Mouse (Mus musculus) midbrain, postnatal 0 days (tissue): ENCODE results near the gene Acer3. TPM values are rescaled to one million over a fixed set of nuclear protein-coding genes. Genes with fewer than 3 reads are reported as not detected.

Source experiments
- ATAC-seq: fragments of 200-750 bp; cut with Nextera tagmentation; 2 replicates; pipeline ENCODE4 v1.8.0; 2017; ENCODE audit warnings: moderate number of reproducible peaks, mild to moderate bottlenecking, moderate TSS enrichment, moderate library complexity; ENCODE audit not compliant: low FRiP score
- DNase-seq: peaks from one replicate; pipeline ENCODE4 v3.0.0-alpha.2; 2015; ENCODE audit warnings: low spot score
- H3K27ac ChIP-seq: fragments of 300-500 bp; sonication (generic); 2 replicates; pipeline ENCODE4 v1.5.1; 2014; ENCODE audit warnings: low read depth, mild to moderate bottlenecking, low read length, mixed read lengths
- H3K27me3 ChIP-seq: fragments of 300-500 bp; sonication (generic); 2 replicates; pipeline ENCODE4 v1.6.1; 2014; ENCODE audit warnings: low read length, control low read depth, mixed read lengths; ENCODE audit not compliant: insufficient read depth
- H3K36me3 ChIP-seq: fragments of 300-500 bp; sonication (generic); 2 replicates; pipeline ENCODE4 v1.6.1; 2014; ENCODE audit warnings: low read length, control low read depth, mixed read lengths; ENCODE audit not compliant: insufficient read depth
- H3K4me1 ChIP-seq: fragments of 300-500 bp; sonication (generic); 2 replicates; pipeline ENCODE4 v1.6.1; 2014; ENCODE audit warnings: mild to moderate bottlenecking, control low read depth, antibody characterized with exemption, low read length, mixed read lengths; ENCODE audit not compliant: insufficient read depth
- H3K4me2 ChIP-seq: fragments of 300-500 bp; sonication (generic); 2 replicates; pipeline ENCODE4 v1.6.1; 2014; ENCODE audit warnings: low read depth, mild to moderate bottlenecking, low read length, mixed read lengths; ENCODE audit not compliant: poor library complexity, severe bottlenecking
- H3K4me3 ChIP-seq: fragments of 300-500 bp; sonication (generic); 2 replicates; pipeline ENCODE4 v1.5.1; 2014; ENCODE audit warnings: low read depth, mild to moderate bottlenecking, low read length, moderate library complexity
- H3K9ac ChIP-seq: fragments of 300-500 bp; sonication (generic); replicated peaks from 2 replicates; pipeline ENCODE4 v1.6.1; 2014; ENCODE audit warnings: mild to moderate bottlenecking, low read length, moderate library complexity, mixed read lengths; ENCODE audit not compliant: poor library complexity, severe bottlenecking
- H3K9me3 ChIP-seq: fragments of 300-500 bp; sonication (generic); 2 replicates; pipeline ENCODE4 v1.6.1; 2016; ENCODE audit warnings: low read length, control low read depth
- CTCF ChIP-seq: IDR thresholded peaks from 2 replicates; pipeline ENCODE4 v1.5.1; 2016; ENCODE audit warnings: antibody characterized with exemption, mild to moderate bottlenecking
- WGBS: fragments of 180-500 bp; shearing (Covaris S2); extraction: QIAGEN DNeasy Blood & Tissue Kit; methylation state at CpG from one replicate; pipeline ENCODE4 v1.1.7; 2014; 5-methylcytosine and 5-hydroxymethylcytosine counted together
- polyA plus RNA-seq: library from polyadenylated mRNA; unstranded; fragments of >200 nt; fragmentation: Nextera tagmentation; extraction: Ambion mirVana; gene quantifications from 2 replicates; pipeline ENCODE4 v1.2.1, GENCODE M21; 2015
- total RNA-seq: library from RNA; depleted of rRNA; stranded (reverse); fragments of >200 nt; gene quantifications from 2 replicates; pipeline ENCODE4 v1.2.3, GENCODE M21; 2014

Acer3 gene
- total and polyA plus RNA-seq, 2 experiments from 2014 or later, result 12.0 to 19.8 TPM

- Histone ChIP-seq H3K27me3 (no peaks in the 10 kb centered on the region), H3K27ac (no peak overlapping the region), H3K9ac (no peak overlapping the region), H3K9me3 (no peaks in the 10 kb centered on the region), H3K36me3 (no peaks in the 10 kb centered on the region), H3K4me2 (no peak overlapping the region), H3K4me1 (no peaks in the 10 kb centered on the region), H3K4me3 (no peak overlapping the region)
- TF ChIP-seq CTCF, result no peak
- DNase-seq, result peak; percentile 84
- WGBS, result 29% methylated on average over 5 of the region's 5 CpGs
- peak; percentile 34; the same call in 1 of the 2 replicates for ATAC-seq
Observed at GRCm38 (mm10) chr7:98323288-98324019, 2.4 kb upstream of the Acer3 start.

DNA sequence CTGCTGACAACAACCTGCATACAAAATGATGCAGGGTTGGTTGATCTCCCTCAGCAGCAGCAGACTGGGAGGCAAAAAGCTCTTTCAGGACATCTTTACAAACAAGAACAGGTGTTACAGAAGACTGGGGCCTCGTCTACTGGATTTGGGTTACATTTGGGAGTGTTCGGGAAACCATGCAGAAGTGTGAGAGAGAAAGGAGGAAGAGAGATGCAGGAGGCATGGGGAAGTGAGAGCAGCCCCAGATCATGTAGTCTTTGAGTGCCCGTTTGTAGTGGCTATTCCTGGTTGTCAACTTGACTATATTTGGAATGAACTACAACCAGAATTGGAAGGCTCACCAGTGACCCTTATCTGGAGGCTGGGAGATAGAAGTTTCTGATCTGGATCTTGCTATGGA lies 1.4 kb upstream of the Acer3 start:
- no peak overlapping the region for H3K4me2 ChIP-seq
- 81% methylated on average over 3 of the region's 3 CpGs for WGBS
- no peak for TF ChIP-seq CTCF
- DNase-seq (no peak), ATAC-seq (no peak)
- H3K9me3 ChIP-seq, result no peaks in the 10 kb centered on the region
- H3K27me3 ChIP-seq, result no peaks in the 10 kb centered on the region
- H3K4me1 ChIP-seq, result no peaks in the 10 kb centered on the region
- no peak overlapping the region for H3K4me3 ChIP-seq
- H3K9ac ChIP-seq, result no peak overlapping the region
- H3K27ac ChIP-seq, result no peak overlapping the region
- no peaks in the 10 kb centered on the region for H3K36me3 ChIP-seq

- ATAC-seq, result no peak
- no peaks in the 10 kb centered on the region for H3K4me1 ChIP-seq
- 84% methylated on average over 7 of the region's 7 CpGs for WGBS
Observed at GRCm38 (mm10) chr7:98320006-98320556, 927 bp downstream of the Acer3 start.

GRCm38 (mm10) chr7:98316568-98316967 lies 4.4 kb downstream of the Acer3 start:
- TF ChIP-seq CTCF, result no peak
- no peaks in the 10 kb centered on the region for H3K36me3 ChIP-seq
- no peak overlapping the region for H3K4me3 ChIP-seq
- WGBS, result 51% methylated on average over 2 of the region's 2 CpGs
- no peaks in the 10 kb centered on the region for H3K4me1 ChIP-seq
- H3K27ac ChIP-seq, result no peak overlapping the region
- H3K9ac ChIP-seq, result no peak overlapping the region
- DNase-seq (no peak), ATAC-seq (no peak)
- no peaks in the 10 kb centered on the region for H3K9me3 ChIP-seq
- no peaks in the 10 kb centered on the region for H3K27me3 ChIP-seq
- H3K4me2 ChIP-seq, result no peak overlapping the region

More at GRCm38 (mm10) chr7:98320006-98320556, 927 bp downstream of the Acer3 start:
- no peak overlapping the region for H3K27ac ChIP-seq
- no peaks in the 10 kb centered on the region for H3K36me3 ChIP-seq
- no peak for TF ChIP-seq CTCF
- no peaks in the 10 kb centered on the region for H3K9me3 ChIP-seq
- no peak overlapping the region for H3K4me3 ChIP-seq
- no peak overlapping the region for H3K4me2 ChIP-seq
- H3K27me3 ChIP-seq, result no peaks in the 10 kb centered on the region
- DNase-seq, result peak; percentile 37
- no peak overlapping the region for H3K9ac ChIP-seq

- Histone ChIP-seq H3K4me2 (no peak overlapping the region), H3K4me1 (no peaks in the 10 kb centered on the region), H3K36me3 (no peaks in the 10 kb centered on the region), H3K27me3 (no peaks in the 10 kb centered on the region), H3K27ac (no peak overlapping the region), H3K9ac (no peak overlapping the region), H3K9me3 (no peaks in the 10 kb centered on the region), H3K4me3 (no peak overlapping the region)
- WGBS, result 75% methylated on average over 2 of the region's 2 CpGs
- DNase-seq (no peak), ATAC-seq (no peak)
- TF ChIP-seq CTCF, result peak; percentile 52
Observed at GRCm38 (mm10) chr7:98315087-98315486, 5.9 kb downstream of the Acer3 start.

- no peak overlapping the region for H3K9ac ChIP-seq
- no peaks in the 10 kb centered on the region for H3K36me3 ChIP-seq
- no peak for ATAC-seq
- H3K27me3 ChIP-seq, result no peaks in the 10 kb centered on the region
- TF ChIP-seq CTCF, result no peak
- no peak overlapping the region for H3K27ac ChIP-seq
- DNase-seq, result no peak
- no peak overlapping the region for H3K4me2 ChIP-seq
- 64% methylated on average over 4 of the region's 4 CpGs for WGBS
- H3K9me3 ChIP-seq, result no peaks in the 10 kb centered on the region
- H3K4me3 ChIP-seq, result no peak overlapping the region
- H3K4me1 ChIP-seq, result no peaks in the 10 kb centered on the region; the same call in 1 of the 2 replicates
Observed at GRCm38 (mm10) chr7:98312185-98312920, 8.7 kb downstream of the Acer3 start.
